Mouse (Mus musculus) bone marrow macrophage, adult 2 months (primary cell): ENCODE results near the gene Orm1.

Source experiments
- CTCF ChIP-seq: IDR thresholded peaks from 2 replicates; pipeline ENCODE4 v1.5.1; 2012; ENCODE audit warnings: low read depth, mild to moderate bottlenecking, low read length, moderate library complexity
- POLR2A ChIP-seq: IDR thresholded peaks from 2 replicates; pipeline ENCODE4 v1.6.1; 2012; ENCODE audit warnings: mild to moderate bottlenecking, low read depth, low read length, borderline replicate concordance

- no peak for TF ChIP-seq CTCF
- TF ChIP-seq POLR2A: no peak
These were observed 41.4 kb downstream of the Orm1 start for GRCm38 (mm10) chr4:63385784-63386183.
